Mouse (Mus musculus): Measurements from ENCODE around the gene Clic1. TPM values are rescaled to one million over a fixed set of nuclear protein-coding genes. Genes with fewer than 3 reads are reported as not detected.
"Not testable (repeated sequence)": the region's sequence is repeated elsewhere in the genome, so short reads cannot be mapped to it uniquely, and the experiment has no call there.

Gene Clic1
- total and polyA plus RNA-seq, 3 experiments = 32.5 to 44.4 (median 33.1) TPM

GRCm38 (mm10) chr17:35031880-35032279 is 17.9 kb upstream of the Clic1 start:
- no peaks in the 10 kb centered on the region for H3K27me3 ChIP-seq (ENCODE audit: control insufficient read depth, insufficient read depth, low read length)
- TF ChIP-seq EP300 (IDR thresholded peaks at IDR 0.05; ENCODE audit: insufficient read depth, low read depth, low read length) (no peak), CTCF (IDR thresholded peaks at IDR 0.05) (no peak), POLR2A (IDR thresholded peaks at IDR 0.05; ENCODE audit: insufficient read depth, low read depth, low read length) (no peak)
- no peak overlapping the region for H3K27ac ChIP-seq
- intact Hi-C loops (cut with DNase I) = no loop called here
- H3K4me3 ChIP-seq = no peak overlapping the region
- WGBS = 73% methylated on average over 7 of the region's 7 CpGs
- no peak for DNase-seq
- no peaks in the 10 kb centered on the region for H3K36me3 ChIP-seq (ENCODE audit: control insufficient read depth, insufficient read depth, low read length)
- H3K79me2 ChIP-seq (replicated peaks; ENCODE audit: control insufficient read depth, insufficient read depth, low read length) = no peaks in the 10 kb centered on the region
- H3K9ac ChIP-seq (ENCODE audit: low read depth, low read length) = no peak overlapping the region
- no peaks in the 10 kb centered on the region for H3K4me1 ChIP-seq (ENCODE audit: control insufficient read depth, insufficient read depth, low read length)

- H3K27ac ChIP-seq = no peak overlapping the region
- 66% methylated on average over 8 of the region's 8 CpGs for WGBS
- no peak for DNase-seq
- TF ChIP-seq EP300 (IDR thresholded peaks at IDR 0.05; ENCODE audit: insufficient read depth, low read depth, low read length) (no peak), POLR2A (IDR thresholded peaks at IDR 0.05; ENCODE audit: insufficient read depth, low read depth, low read length) (no peak), CTCF (IDR thresholded peaks at IDR 0.05) (no peak)
- no peak overlapping the region for H3K9ac ChIP-seq (ENCODE audit: low read depth, low read length)
- no peak overlapping the region for H3K4me3 ChIP-seq
- no peaks in the 10 kb centered on the region for H3K4me1 ChIP-seq (ENCODE audit: control insufficient read depth, insufficient read depth, low read length)
- no peaks in the 10 kb centered on the region for H3K36me3 ChIP-seq (ENCODE audit: control insufficient read depth, insufficient read depth, low read length)
- no peaks in the 10 kb centered on the region for H3K79me2 ChIP-seq (replicated peaks; ENCODE audit: control insufficient read depth, insufficient read depth, low read length)
- H3K27me3 ChIP-seq (ENCODE audit: control insufficient read depth, insufficient read depth, low read length) = no peaks in the 10 kb centered on the region
- intact Hi-C loops (cut with DNase I) = no loop called here
Observed at GRCm38 (mm10) chr17:35032323-35032870, 17.4 kb upstream of the Clic1 start.

DNA sequence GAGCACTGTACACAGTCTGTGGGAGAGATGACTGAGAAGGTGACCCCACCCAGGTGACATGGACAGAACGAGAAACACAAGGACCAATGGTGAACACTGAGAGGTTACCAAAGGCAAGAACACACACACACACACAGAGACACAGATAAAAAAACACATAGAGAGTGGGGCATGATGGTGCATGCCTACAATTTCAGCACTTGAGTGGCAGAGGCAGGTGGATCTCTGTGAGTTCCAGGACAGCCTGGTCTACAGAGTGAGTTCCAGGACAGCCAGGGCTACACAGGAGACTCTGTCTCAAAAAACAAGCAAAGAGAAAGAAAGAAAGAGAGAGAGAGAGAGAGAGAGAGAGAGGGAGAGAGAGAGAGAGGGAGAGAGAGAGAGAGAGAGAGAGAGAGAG is 16.1 kb upstream of the Clic1 start:
- H3K79me2 ChIP-seq (replicated peaks; ENCODE audit: control insufficient read depth, insufficient read depth, low read length); H3K27me3 ChIP-seq (ENCODE audit: control insufficient read depth, insufficient read depth, low read length); H3K9ac ChIP-seq (ENCODE audit: low read depth, low read length); intact Hi-C loops (cut with DNase I); H3K4me3 ChIP-seq; H3K4me1 ChIP-seq (ENCODE audit: control insufficient read depth, insufficient read depth, low read length); H3K27ac ChIP-seq; DNase-seq; H3K36me3 ChIP-seq (ENCODE audit: control insufficient read depth, insufficient read depth, low read length): not testable (repeated sequence)
- WGBS = 72% methylated on average over 1 of the region's 1 CpGs

DNA sequence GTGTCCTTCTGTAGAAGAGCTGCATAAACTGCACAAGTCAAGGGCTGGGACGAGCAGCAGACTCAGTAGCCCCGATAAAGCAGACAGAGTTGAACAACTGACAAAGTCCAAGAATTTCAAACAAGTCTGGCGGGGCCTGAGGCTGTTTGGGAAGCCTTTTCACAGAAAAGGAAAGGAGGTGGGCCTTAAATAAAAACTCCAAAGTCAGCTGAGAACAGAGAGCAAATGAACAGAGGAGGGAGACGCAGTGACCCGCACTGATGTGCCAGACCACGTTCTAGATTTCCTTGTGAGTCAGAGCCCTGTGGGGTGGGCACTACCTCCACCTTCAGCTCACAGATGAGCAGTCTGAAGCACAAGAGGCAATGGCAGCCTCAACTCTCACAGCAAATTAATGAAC is 14.9 kb upstream of the Clic1 start:
- Histone ChIP-seq H3K4me1 (ENCODE audit: control insufficient read depth, insufficient read depth, low read length) (no peaks in the 10 kb centered on the region), H3K27me3 (ENCODE audit: control insufficient read depth, insufficient read depth, low read length) (no peaks in the 10 kb centered on the region), H3K36me3 (ENCODE audit: control insufficient read depth, insufficient read depth, low read length) (no peaks in the 10 kb centered on the region), H3K9ac (ENCODE audit: low read depth, low read length) (no peak overlapping the region), H3K27ac (no peak overlapping the region), H3K79me2 (replicated peaks; ENCODE audit: control insufficient read depth, insufficient read depth, low read length) (no peaks in the 10 kb centered on the region), H3K4me3 (no peak overlapping the region)
- TF ChIP-seq CTCF (IDR thresholded peaks at IDR 0.05) (no peak), EP300 (IDR thresholded peaks at IDR 0.05; ENCODE audit: insufficient read depth, low read depth, low read length) (no peak), POLR2A (IDR thresholded peaks at IDR 0.05; ENCODE audit: insufficient read depth, low read depth, low read length) (no peak)
- intact Hi-C loops (cut with DNase I) = no loop called here
- 60% methylated on average over 6 of the region's 6 CpGs for whole genome bisulfite sequencing
- DNase-seq = no peak

- no peaks in the 10 kb centered on the region for H3K36me3 ChIP-seq (ENCODE audit: control insufficient read depth, insufficient read depth, low read length)
- no peak overlapping the region for H3K27ac ChIP-seq
- 78% methylated on average over 11 of the region's 11 CpGs for WGBS
- H3K27me3 ChIP-seq (ENCODE audit: control insufficient read depth, insufficient read depth, low read length) = no peaks in the 10 kb centered on the region
- no peaks in the 10 kb centered on the region for H3K79me2 ChIP-seq (replicated peaks; ENCODE audit: control insufficient read depth, insufficient read depth, low read length)
- H3K9ac ChIP-seq (ENCODE audit: low read depth, low read length) = no peak overlapping the region
- no peak for DNase-seq
- no peaks in the 10 kb centered on the region for H3K4me1 ChIP-seq (ENCODE audit: control insufficient read depth, insufficient read depth, low read length)
- no peak for TF ChIP-seq EP300 (IDR thresholded peaks at IDR 0.05; ENCODE audit: insufficient read depth, low read depth, low read length)
- TF ChIP-seq CTCF (IDR thresholded peaks at IDR 0.05) = no peak
- no peak for TF ChIP-seq POLR2A (IDR thresholded peaks at IDR 0.05; ENCODE audit: insufficient read depth, low read depth, low read length)
- H3K4me3 ChIP-seq = no peak overlapping the region
- intact Hi-C loops (cut with DNase I) = no loop called here
Observed at GRCm38 (mm10) chr17:35039121-35039873, 10.5 kb upstream of the Clic1 start.

DNA sequence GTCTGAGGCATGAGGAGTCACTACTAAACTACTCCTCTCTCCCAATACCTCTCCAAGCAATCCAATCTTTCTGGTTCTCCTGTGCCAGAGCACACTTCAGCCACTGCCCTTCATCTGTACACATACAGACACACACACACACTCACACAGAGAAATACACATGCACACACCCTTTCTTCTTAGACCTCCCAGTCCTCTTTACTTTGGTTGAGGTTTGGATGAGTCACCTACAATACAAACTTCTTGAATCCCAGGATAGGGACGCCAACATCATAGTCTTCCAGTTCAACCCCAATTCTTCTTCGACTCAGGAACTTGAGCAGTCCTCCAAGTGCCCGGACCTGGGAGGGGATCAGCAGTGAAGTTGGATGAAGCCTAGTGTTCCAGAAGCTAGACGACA is 6.0 kb upstream of the Clic1 start:
- H3K4me1 ChIP-seq (ENCODE audit: control insufficient read depth, insufficient read depth, low read length) = peaks cover 8% of the 10 kb centered on the region
- H3K9ac ChIP-seq (ENCODE audit: low read depth, low read length) = no peak overlapping the region
- WGBS = 45% methylated on average over 4 of the region's 4 CpGs
- intact Hi-C loops (cut with DNase I) = no loop called here
- no peak for DNase-seq
- no peaks in the 10 kb centered on the region for H3K36me3 ChIP-seq (ENCODE audit: control insufficient read depth, insufficient read depth, low read length)
- no peaks in the 10 kb centered on the region for H3K79me2 ChIP-seq (replicated peaks; ENCODE audit: control insufficient read depth, insufficient read depth, low read length)
- no peaks in the 10 kb centered on the region for H3K27me3 ChIP-seq (ENCODE audit: control insufficient read depth, insufficient read depth, low read length)
- TF ChIP-seq EP300 (IDR thresholded peaks at IDR 0.05; ENCODE audit: insufficient read depth, low read depth, low read length) (no peak), POLR2A (IDR thresholded peaks at IDR 0.05; ENCODE audit: insufficient read depth, low read depth, low read length) (no peak), CTCF (IDR thresholded peaks at IDR 0.05) (no peak)
- H3K27ac ChIP-seq = no peak overlapping the region
- no peak overlapping the region for H3K4me3 ChIP-seq
